Mouse (Mus musculus) kidney, adult 2 months (tissue): ENCODE measurements at regions not wholly inside any gene's neighbourhood (a gene's known extent, or its start where the extent isn't known, plus 50 kb on each side); places are given as distances from the start of the nearest gene placed in this dataset.

Experiments used
- DNase-seq: peaks from one replicate; pipeline ENCODE4 v3.0.0; 2021
- H3K27ac ChIP-seq: fragments of 200-500 bp; 2 replicates; pipeline ENCODE4 v1.5.1; 2012; ENCODE audit warnings: low read depth, low read length, control low read depth, inconsistent platforms; ENCODE audit not compliant: insufficient read depth
- H3K27me3 ChIP-seq: fragments of 200-500 bp; replicated peaks from 2 replicates; pipeline ENCODE4 v1.6.1; 2012; ENCODE audit warnings: mild to moderate bottlenecking, moderate library complexity, low read length, inconsistent platforms; ENCODE audit not compliant: control insufficient read depth, insufficient read depth
- H3K36me3 ChIP-seq: fragments of 200-500 bp; 2 replicates; pipeline ENCODE4 v1.6.1; 2012; ENCODE audit warnings: mild to moderate bottlenecking, moderate library complexity, low read length, inconsistent platforms; ENCODE audit not compliant: control insufficient read depth, insufficient read depth
- H3K4me1 ChIP-seq: fragments of 200-500 bp; 2 replicates; pipeline ENCODE4 v1.6.1; 2011; ENCODE audit warnings: low read length; ENCODE audit not compliant: control insufficient read depth, insufficient read depth
- H3K4me3 ChIP-seq: fragments of 200-500 bp; 2 replicates; pipeline ENCODE4 v1.5.1; 2011; ENCODE audit warnings: mild to moderate bottlenecking, low read depth, low read length, control low read depth; ENCODE audit not compliant: insufficient read depth
- CTCF ChIP-seq: fragments of 200-500 bp; conservative IDR thresholded peaks from 2 replicates; pipeline ENCODE4 v1.5.1; 2011; ENCODE audit warnings: low read depth, mild to moderate bottlenecking, control low read depth, low read length, moderate library complexity, mixed read lengths; ENCODE audit not compliant: insufficient read depth, insufficient read length
- POLR2A ChIP-seq: fragments of 200-500 bp; IDR thresholded peaks from one replicate; pipeline ENCODE4 v1.6.1; 2011; ENCODE audit warnings: low read depth, low read length, control low read depth
- WGBS: fragments of 180-500 bp; shearing (Covaris S2); methylation state at CpG from one replicate; pipeline ENCODE4 v1.1.7; 2018; 5-methylcytosine and 5-hydroxymethylcytosine counted together

DNA sequence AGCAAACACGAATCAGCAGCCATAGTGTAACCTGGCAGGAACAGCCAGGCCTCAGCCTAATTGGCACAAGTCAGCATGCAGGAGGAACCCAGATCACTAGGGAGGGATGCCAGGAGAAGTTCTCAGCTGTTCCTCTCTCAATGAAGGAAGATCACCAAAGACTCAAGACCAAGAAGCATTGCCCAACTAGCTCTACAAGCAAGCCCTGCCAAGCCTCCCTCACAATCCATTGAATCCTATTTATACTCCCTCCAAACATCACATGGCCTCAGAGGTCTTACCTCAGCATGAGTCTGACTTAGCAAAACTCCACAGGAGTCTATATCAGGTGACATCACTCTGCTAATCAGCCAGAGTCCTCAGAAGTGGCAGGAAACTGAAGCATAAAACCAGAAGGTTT lies 135.1 kb downstream of the Rbm43 start:
- TF ChIP-seq POLR2A (no peak), CTCF (no peak)
- Histone ChIP-seq H3K4me3 (no peak overlapping the region), H3K27ac (no peak overlapping the region), H3K27me3 (no peaks in the 10 kb centered on the region), H3K4me1 (no peaks in the 10 kb centered on the region), H3K36me3 (no peaks in the 10 kb centered on the region)
- DNase-seq = no peak
- 94% methylated on average over 1 of the region's 1 CpGs for WGBS

DNA sequence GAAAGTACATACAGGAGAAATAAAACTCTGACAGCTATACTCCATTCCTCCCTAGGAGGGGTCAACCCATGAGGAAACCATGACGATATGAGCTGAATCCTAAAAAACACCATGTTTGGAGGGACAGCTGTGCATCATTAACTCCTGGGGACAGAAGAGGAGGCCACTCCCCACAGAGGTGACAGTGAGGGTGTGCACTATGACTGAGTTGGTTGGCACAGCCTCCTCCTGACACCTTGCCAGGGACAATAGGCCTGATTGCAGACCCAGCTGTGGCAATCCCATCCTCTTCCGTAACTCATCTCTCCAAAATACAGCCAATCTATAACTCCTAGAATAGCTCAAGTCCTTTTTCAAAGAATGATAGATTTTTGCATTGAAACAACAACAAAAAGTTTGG lies 112.0 kb downstream of the Rbm43 start:
- Histone ChIP-seq H3K36me3 (no peaks in the 10 kb centered on the region), H3K4me1 (no peaks in the 10 kb centered on the region), H3K4me3 (no peak overlapping the region), H3K27ac (no peak overlapping the region), H3K27me3 (no peaks in the 10 kb centered on the region)
- DNase-seq = no peak
- TF ChIP-seq CTCF = no peak
- TF ChIP-seq POLR2A = no peak
- WGBS = 67% methylated on average over 2 of the region's 2 CpGs

DNA sequence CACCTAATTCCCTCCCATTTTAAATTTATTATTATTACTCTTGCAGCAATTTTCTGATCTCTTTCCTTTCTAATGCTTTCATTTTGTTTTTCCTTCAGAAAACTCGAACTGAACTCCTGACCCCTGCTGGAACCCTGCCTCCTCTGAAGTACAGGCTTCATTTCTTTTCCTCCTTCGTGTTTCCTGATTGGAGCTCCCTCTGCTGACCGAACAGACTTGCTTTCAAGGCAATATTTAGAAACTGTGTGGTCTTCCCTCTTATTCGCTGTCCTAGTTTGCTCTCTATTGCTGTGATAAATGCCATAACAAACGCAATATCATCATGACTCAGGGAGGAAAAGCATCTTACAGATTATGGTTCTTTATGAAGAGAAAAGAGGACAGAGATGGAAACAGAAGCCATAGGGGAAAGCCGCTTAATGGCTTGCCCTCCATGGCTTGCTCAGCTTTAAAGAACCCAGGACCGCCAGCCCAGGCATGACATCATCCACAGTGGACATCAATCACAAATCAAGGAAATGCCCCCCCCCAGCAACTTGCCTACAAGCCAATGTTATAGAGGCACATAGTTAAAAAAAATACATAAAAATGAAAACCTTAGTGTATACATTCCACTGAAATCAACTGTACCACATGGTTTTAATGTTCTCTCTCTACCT lies 104.5 kb downstream of the Rbm43 start:
- no peak overlapping the region for H3K27ac ChIP-seq
- peak; percentile 75 for DNase-seq
- no peaks in the 10 kb centered on the region for H3K36me3 ChIP-seq
- TF ChIP-seq POLR2A (no peak), CTCF (peak; percentile 54)
- H3K4me1 ChIP-seq = no peaks in the 10 kb centered on the region
- 32% methylated on average over 7 of the region's 7 CpGs for WGBS
- H3K4me3 ChIP-seq = no peak overlapping the region
- H3K27me3 ChIP-seq = no peaks in the 10 kb centered on the region

DNA sequence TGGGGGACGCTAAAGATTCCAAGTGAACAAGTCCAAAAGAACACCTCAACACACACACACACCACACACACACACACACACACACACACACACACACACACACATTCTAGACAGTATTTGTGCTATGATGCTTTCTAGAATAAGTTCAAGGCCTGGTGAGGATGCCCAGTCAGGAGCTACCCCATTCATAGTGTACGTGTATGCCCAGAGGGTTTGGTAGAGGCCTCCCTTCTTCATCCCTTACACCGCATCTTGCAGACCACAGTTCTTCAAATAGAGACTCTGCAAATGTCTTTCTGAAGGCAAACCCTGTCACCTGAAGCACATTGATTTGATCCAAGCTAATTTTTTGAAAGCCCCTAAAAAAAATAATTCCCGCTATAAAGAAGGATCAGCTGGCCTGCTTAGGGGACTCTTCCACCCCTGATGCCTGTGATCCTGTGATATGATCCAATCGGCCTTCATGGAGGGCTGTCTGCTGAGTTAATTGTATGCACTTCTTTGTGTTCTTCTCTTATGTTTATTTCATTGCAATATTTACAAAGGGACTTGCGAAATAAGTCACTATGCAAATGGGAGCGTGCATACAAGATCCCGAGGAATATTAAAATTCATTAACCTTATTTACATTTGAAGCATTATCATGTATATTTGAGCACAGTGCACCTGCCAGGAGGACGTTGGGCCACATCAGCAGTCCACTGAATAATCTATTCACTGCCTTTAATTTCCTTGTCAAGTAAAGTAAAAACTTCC lies 103.8 kb downstream of the Rbm43 start:
- Histone ChIP-seq H3K4me3 (no peak overlapping the region), H3K27ac (no peak overlapping the region), H3K4me1 (no peaks in the 10 kb centered on the region), H3K36me3 (no peaks in the 10 kb centered on the region), H3K27me3 (no peaks in the 10 kb centered on the region)
- 92% methylated on average over 9 of the region's 9 CpGs for WGBS
- DNase-seq = no peak
- TF ChIP-seq POLR2A (no peak), CTCF (no peak)

DNA sequence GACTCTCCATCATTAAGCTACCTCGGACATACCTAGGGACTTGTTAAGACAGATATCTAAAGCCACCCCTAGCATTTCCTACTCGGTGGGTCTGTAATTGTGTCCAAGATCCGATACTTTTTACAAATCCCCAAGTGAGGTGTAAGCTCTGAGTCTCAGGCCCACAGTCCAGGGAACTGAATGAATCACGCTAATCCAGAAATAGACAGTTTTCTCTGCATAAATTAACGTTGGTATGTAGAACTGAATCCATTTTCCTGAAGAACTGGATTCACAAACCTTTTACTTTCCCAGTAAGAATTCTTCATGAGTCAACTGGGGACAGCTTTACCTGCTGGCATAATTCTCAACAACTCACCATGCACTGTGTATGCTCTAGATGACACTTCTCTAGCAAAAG lies 97.1 kb downstream of the Rbm43 start:
- Histone ChIP-seq H3K4me3 (no peak overlapping the region), H3K27ac (no peak overlapping the region), H3K36me3 (no peaks in the 10 kb centered on the region), H3K4me1 (no peaks in the 10 kb centered on the region), H3K27me3 (no peaks in the 10 kb centered on the region)
- no peak for TF ChIP-seq CTCF
- TF ChIP-seq POLR2A = no peak
- 85% methylated on average over 5 of the region's 5 CpGs for WGBS
- DNase-seq = no peak

DNA sequence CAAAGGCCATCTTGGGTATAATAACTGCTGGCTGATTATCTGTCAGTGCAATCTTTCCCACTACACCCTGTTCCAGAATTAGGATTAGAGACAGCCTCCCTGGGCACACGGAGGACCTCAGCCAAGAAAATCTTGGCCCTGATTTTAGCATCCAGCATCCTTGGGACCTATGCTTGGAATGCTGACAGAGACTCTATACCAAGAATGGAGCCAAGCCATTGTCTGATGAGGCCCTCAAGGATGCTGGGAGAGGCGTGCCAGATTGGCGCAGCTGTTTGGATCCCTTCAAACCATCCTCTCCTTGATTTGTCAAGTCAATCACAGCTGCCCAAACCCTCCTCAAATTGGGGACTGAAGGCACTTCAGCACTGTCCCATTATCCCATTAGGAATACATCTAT lies 94.2 kb downstream of the Rbm43 start:
- Histone ChIP-seq H3K36me3 (no peaks in the 10 kb centered on the region), H3K4me1 (no peaks in the 10 kb centered on the region), H3K27ac (no peak overlapping the region), H3K4me3 (no peak overlapping the region), H3K27me3 (no peaks in the 10 kb centered on the region)
- DNase-seq = no peak
- TF ChIP-seq POLR2A (no peak), CTCF (no peak)
- 89% methylated on average over 3 of the region's 3 CpGs for WGBS

DNA sequence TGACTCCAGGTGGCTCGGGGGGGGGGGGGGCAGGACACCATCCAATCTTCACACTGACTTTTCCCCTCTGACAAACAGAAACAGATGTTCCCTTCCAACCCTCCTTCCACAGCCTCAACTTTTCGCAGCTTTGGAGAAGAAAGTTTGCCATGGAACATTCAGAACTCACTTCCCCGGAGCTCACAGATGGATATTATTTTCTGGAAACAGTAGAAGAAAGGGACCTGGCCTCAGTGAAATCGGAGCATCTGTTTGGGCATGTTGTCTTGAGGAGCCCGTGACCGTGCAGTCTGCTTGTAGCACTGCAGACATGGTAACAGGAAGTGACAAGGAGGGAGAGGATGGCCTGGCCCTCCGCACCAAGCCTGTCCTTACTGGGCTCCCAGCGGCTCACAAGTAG lies 90.1 kb downstream of the Rbm43 start:
- H3K27me3 ChIP-seq = no peaks in the 10 kb centered on the region
- no peak for TF ChIP-seq POLR2A
- TF ChIP-seq CTCF = no peak
- H3K36me3 ChIP-seq = no peaks in the 10 kb centered on the region
- H3K4me1 ChIP-seq = no peaks in the 10 kb centered on the region
- WGBS = 66% methylated on average over 8 of the region's 8 CpGs
- no peak overlapping the region for H3K27ac ChIP-seq
- H3K4me3 ChIP-seq = no peak overlapping the region
- no peak for DNase-seq
